8 mouse cellular contexts compared by ENCODE assay signal in genomic region chr2:32917526-32917925, GRCm38 (mm10). TPM values are rescaled to one million over a fixed set of nuclear protein-coding genes. Genes with fewer than 3 reads are reported as not detected.
DNase-seq lines count a peak whose midpoint lies in the region; TF ChIP-seq lines count a peak whose summit lies in the region.
"Had no signal": no experiment of that assay in that cellular context is flagged by ENCODE, and none has a peak within 500 bp of the region (broad histone marks: within the 10 kb centered on the region; RNA-seq: fewer than 3 reads in every experiment).

No protein-coding gene starts in this region.

- DNase-seq in 3T3-L1 (ENCODE audit: low read depth, low spot score) = peak; percentile 96
- peak; percentile 74 for DNase-seq in CD4-positive, CD25-positive, alpha-beta regulatory T cell, adult 2 months (ENCODE audit: low read depth, low spot score)
- DNase-seq in left cerebral cortex, adult 9 months (ENCODE audit: low spot score in 2 of 2) = peak; percentile 53 to 84
- DNase-seq in cerebellum, adult 9-10 months = no peak
- no peak for DNase-seq in kidney, postnatal 4 days

- TF ChIP-seq CTCF in cortical plate, adult 2 months (IDR thresholded peaks at IDR 0.05; ENCODE audit: extremely low read depth, insufficient read depth, low read length) = no peak

- peaks cover 59% of the 10 kb centered on the region for H3K36me3 ChIP-seq in myocyte (ENCODE audit: control insufficient read depth, insufficient read depth)

- H3K4me3 ChIP-seq in cortical plate, adult 2 months (ENCODE audit: insufficient read depth, low read length) = no peak overlapping the region
- no peak overlapping the region for H3K4me3 ChIP-seq in myocyte
- H3K4me3 ChIP-seq: embryonic facial prominence, embryonic 15.5 days had no signal

- no peaks in the 10 kb centered on the region for H3K27me3 ChIP-seq in myocyte (ENCODE audit: control insufficient read depth, insufficient read depth, insufficient read length)
- H3K27me3 ChIP-seq: embryonic facial prominence, embryonic 15.5 days had no signal

- TF ChIP-seq POLR2A in cortical plate, adult 2 months (IDR thresholded peaks at IDR 0.05; ENCODE audit: extremely low read depth, insufficient read depth, low read length) = 0 out of 2 replicates have a peak, but pooled peaks have one; percentile 15
- TF ChIP-seq POLR2A in myocyte (IDR thresholded peaks at IDR 0.05; ENCODE audit: insufficient read length, low read depth) = peak; percentile 13

- H3K4me1 ChIP-seq in cortical plate, adult 2 months (ENCODE audit: control insufficient read depth, insufficient read depth, low read length) = peaks cover 5% of the 10 kb centered on the region; the same call in 1 of the 2 replicates

- H3K27ac ChIP-seq in cortical plate, adult 2 months (ENCODE audit: insufficient read depth, low read length) = 0 out of 2 replicates have a peak overlapping the region, but pooled peaks have one; percentile 29
- H3K27ac ChIP-seq: embryonic facial prominence, embryonic 15.5 days had no signal

- peak overlapping the region; percentile 71 for H3K4me2 ChIP-seq in myocyte (ENCODE audit: low read depth)
- H3K4me2 ChIP-seq: embryonic facial prominence, embryonic 15.5 days had no signal

- H3K79me2 ChIP-seq in myocyte (ENCODE audit: control insufficient read depth, insufficient read depth) = peaks cover 31% of the 10 kb centered on the region

- no peak overlapping the region for H3ac ChIP-seq in myocyte (ENCODE audit: control insufficient read depth, insufficient read length)

TF ChIP-seq in myocyte, 11 proteins besides CTCF, POLR2A, EP300 and RAD21:
- peak; percentile 76 for TF ChIP-seq USF1 (IDR thresholded peaks at IDR 0.05; ENCODE audit: low read depth)
- peak in 1 of 3 experiments; percentile 69 for TF ChIP-seq MYOG (IDR thresholded peaks at IDR 0.05; ENCODE audit: control insufficient read depth in 1 of 3, insufficient read depth in 1 of 3, insufficient read length in 2 of 3, low read depth in 2 of 3)
- no peak for TF ChIP-seq CEBPB (IDR thresholded peaks at IDR 0.05; ENCODE audit: insufficient read depth, poor library complexity, severe bottlenecking)
- TF ChIP-seq REST (IDR thresholded peaks at IDR 0.05; ENCODE audit: insufficient read depth, insufficient read length) = no peak
- peak; percentile 42 for TF ChIP-seq POLR2AphosphoS2 (IDR thresholded peaks at IDR 0.05; ENCODE audit: insufficient read length, low read depth)
- TF ChIP-seq MYOD1 (IDR thresholded peaks at IDR 0.05; ENCODE audit: control insufficient read depth in 1 of 3, insufficient read length in 2 of 3, low read depth in 2 of 3) = peak; percentile 46 to 83 (median 64)
- TF ChIP-seq TCF12 (IDR thresholded peaks at IDR 0.05; ENCODE audit: insufficient read depth, poor library complexity, severe bottlenecking) = peak; percentile 22
- no peak for TF ChIP-seq MAX (IDR thresholded peaks at IDR 0.05; ENCODE audit: low read depth)
- peak; percentile 16 for TF ChIP-seq TCF3 (IDR thresholded peaks at IDR 0.05; ENCODE audit: insufficient read length, low read depth)
- TF ChIP-seq SRF (IDR thresholded peaks at IDR 0.05; ENCODE audit: control insufficient read depth, insufficient read length, low read depth) = no peak
- peak; percentile 7 for TF ChIP-seq E2F4 (IDR thresholded peaks at IDR 0.05; ENCODE audit: insufficient read depth)
TF ChIP-seq in myocyte: peak in this region for 7.

RNA-seq across cellular contexts. Expression of gene Fam129b, which starts 41.6 kb away (rescaled TPM):
- 27.1 and 29.0 TPM in 2 replicates for polyA plus RNA-seq in cortical plate, adult 2 months (2012; rRNA removed)
- polyA plus RNA-seq in myocyte (2012; fragmentation: generic; extraction: Trizol) = 204 TPM

RNA-seq across cellular contexts. Expression of gene Rpl12, which starts 43.8 kb away (rescaled TPM):
- polyA plus RNA-seq in cortical plate, adult 2 months (2012; rRNA removed) = 484 and 506 TPM in 2 replicates
- polyA plus RNA-seq in myocyte (2012; fragmentation: generic; extraction: Trizol) = 2,628 TPM

RNA-seq across cellular contexts. Expression of gene Lrsam1, which starts 43.9 kb away (rescaled TPM):
- polyA plus RNA-seq in cortical plate, adult 2 months (2012; rRNA removed) = 25.6 and 25.9 TPM in 2 replicates
- polyA plus RNA-seq in myocyte (2012; fragmentation: generic; extraction: Trizol) = 11.5 TPM

Comparison
In these comparisons a context has a peak if more than half of its experiments do, and no peak if none do; other contexts are left out.
1. DNase-seq: peak in 3T3-L1 (single experiment), CD4-positive, CD25-positive, alpha-beta regulatory T cell, adult 2 months (single experiment) and left cerebral cortex, adult 9 months (2 of 2); none in cerebellum, adult 9-10 months (single experiment) and kidney, postnatal 4 days (0 of 2).